Mouse (Mus musculus): ENCODE measurements around the gene Cideb.
A peak's percentile ranks its signal among the peaks of the same experiment; 100 is the strongest.

Gene Cideb

DNA sequence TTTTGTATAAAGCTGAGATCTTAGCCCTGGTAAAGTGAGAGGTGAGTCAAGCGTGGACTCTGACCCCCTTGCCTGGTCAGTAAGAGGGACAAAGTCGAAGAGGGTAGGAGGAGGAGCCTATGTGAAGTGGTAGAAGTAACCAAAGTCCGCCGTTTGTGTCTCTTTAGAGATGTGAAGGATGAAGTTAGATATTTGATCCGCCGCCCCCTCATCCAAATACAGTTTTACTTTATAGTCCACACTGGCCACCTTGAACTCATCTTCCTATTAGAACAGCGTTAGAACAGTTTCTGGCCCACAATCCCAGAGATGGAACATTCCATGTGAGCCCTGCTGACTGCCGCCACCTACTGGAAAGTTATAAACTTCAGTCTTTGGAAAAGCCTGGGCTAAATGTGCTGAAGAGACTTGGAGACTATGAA is at the start of gene Cideb:
Gene Cideb, minus strand, starts transcription at position 96 of the 422 bp plus-strand sequence.
- DNase-seq (ENCODE audit: low read depth, low spot score): no peak

DNA sequence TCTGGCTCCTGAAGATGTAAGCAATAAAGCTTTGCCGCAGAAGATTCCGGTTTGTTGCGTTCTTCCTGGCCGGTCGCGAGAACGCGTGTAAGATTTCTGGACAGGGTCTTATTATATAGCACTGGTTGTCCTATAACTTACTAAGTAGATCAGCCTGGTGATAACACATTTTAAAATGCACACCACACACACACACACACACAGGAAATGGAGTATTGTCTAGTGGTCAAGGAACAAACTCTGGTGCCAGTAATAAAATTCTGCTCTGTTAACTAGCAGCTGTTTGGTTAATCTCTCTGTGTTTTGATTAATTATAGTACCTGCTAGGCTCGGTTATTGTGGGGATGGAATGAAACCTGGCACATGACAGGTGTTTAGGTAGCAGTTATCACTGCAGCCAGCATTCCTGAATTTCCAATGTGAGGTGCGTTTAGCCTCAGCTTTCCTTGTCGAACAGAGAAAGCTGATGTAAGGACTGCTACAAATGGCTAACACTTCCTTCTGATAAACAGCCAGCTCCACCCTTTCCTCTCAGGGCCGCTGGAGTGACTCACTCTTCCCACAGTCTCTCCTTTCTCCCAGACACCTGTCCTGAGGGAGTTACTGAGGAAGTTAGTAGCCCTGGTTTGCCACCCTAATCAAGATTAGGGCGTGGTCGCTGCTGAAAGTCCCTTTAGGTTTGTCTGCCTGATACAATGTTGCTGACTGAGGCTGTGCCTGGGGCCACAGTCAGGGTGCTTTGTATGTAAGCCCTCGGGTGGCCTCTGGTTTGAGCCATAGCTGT is 37.3 kb upstream of the Cideb start:
- no peak for DNase-seq (ENCODE audit: low read depth, low spot score)

DNA sequence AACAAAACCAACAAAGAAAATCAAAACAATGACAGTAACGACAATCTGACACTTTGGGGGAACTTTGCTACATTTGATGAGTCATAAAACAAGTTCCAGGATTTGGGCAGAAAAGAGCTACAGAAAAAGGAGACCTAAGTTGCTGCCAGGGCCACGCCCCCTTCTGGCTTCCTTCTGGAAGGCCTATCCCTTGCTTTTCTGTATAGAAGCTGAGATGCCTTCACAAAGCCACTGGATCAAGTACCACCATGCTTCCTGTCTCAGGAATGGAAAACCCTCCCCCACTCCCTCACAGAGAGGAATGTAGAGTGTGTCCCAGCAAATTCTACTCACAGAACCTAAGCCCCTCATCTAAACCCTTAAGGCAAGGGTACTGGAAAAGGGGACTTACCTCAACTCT is 35.7 kb upstream of the Cideb start:
- no peak for DNase-seq (ENCODE audit: low read depth, low spot score)

DNA sequence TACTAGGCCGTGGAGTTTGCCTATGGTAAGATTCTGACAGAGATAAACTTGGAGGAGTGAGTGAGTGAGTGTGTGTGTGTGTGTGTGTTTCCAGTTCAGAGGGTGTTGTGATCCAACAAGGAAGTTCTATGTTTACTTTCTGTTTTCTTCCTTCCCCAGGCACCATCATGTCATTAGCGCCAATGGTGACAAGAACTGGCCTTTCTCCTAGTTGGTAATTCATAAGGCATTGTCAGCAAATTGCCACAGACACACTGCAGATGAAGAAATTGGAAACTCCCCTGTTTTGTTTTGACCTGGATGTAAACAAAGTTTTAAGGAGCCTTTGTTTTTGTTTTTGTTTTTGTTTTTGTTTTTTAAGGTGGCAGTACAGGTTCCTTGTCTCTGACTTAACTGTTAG is 35.2 kb upstream of the Cideb start:
- no peak for DNase-seq (ENCODE audit: low read depth, low spot score)

DNA sequence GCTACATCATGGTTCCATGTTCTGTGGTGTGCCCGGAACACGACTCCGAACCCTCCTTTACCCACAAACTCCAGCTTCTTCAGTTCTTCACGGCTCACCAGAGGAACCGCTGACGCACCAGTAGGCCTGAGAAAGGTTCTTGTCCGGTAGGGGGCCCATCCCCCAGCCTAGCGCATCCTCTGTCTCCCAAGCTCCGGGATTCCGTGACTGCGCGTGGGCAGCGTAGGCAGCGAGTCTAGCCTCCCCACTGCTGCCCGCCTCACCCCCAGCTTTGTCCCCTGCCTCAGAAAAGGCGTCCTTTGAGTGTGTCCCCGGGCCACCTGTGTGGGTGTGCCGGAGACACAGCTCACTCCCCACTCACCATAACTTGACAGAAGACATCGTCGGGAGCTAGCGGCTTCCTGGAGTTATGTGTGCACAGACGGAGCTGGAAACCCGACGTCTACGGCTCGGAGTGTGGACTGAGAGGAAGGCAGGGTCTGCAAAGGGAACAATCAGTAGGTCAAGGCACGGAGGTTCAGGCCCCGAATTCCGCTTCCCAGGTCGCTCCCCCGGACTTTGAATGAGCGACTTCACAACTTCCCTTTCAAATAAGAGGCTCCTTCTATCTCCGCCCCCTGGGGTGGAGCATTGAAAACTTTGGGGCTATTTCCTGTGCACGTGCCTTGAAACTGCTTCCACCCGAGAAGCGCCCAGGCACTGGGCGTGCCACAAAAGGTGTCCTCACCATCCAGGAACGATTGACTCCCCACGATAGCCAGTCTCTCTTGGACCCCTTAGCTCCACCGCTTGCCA is 30.2 kb upstream of the Cideb start, which contains the start of gene Ripk3:
Gene Ripk3, minus strand, starts transcription at position 610 of the 795 bp plus-strand sequence.
- no peak for DNase-seq (ENCODE audit: low read depth, low spot score)

DNA sequence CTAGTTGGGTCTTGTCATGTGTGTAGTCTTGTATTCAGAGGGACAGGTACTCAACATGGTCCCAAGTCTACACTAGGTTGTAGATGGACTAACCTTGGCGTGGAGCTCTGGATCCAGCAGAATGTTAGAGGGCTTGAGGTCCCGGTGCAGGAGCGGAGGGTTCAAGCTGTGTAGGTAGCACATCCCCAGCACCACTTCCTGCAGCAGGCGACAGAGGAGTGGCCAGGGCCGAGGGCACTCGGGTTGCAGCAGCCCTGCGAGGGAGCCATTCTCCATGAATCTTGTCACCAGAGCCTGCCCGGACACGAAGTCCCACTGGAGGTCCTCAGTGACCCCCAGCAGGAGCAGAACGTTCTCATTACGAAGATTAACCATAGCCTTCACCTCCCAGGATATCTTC is 29.5 kb upstream of the Cideb start:
- DNase-seq (ENCODE audit: low read depth, low spot score): no peak

DNA sequence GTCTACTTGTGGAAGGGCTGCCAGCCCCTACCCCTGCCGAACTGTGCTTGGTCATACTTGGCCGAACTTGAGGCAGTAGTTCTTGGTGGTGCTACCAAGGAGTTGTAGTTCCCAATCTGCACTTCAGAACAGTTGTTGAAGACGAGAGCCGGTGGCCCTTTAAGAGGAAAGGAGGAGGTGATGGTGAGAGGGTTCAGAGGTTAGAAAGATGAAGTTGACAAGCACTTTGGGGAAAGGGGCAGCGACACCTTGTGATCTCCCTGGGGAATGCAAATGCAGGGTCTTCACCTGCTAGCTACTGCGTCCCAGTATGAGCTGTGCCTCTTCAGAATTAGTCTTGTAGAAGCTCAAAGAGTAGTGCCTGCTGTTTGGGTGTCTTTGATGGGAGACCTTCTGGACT is 26.9 kb upstream of the Cideb start:
- DNase-seq (ENCODE audit: low read depth, low spot score): no peak

DNA sequence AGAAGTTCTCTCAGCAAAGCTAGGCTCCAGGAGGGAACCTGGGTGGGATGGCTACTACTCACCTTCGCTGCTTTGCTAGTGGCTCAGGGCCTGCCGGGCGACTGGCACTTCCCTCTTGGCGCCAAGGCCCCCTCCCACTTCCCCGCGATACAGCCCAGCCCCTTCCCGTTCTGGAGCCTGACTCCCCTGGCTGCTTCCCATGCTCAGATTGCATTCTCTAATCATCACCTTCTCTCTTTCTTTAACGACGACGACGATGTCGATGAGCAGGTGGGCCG is 25.6 kb upstream of the Cideb start, which contains the start of gene Adcy4:
Gene Adcy4, minus strand, starts transcription at position 138 of the 278 bp plus-strand sequence.
- DNase-seq (ENCODE audit: low read depth, low spot score): no peak

DNA sequence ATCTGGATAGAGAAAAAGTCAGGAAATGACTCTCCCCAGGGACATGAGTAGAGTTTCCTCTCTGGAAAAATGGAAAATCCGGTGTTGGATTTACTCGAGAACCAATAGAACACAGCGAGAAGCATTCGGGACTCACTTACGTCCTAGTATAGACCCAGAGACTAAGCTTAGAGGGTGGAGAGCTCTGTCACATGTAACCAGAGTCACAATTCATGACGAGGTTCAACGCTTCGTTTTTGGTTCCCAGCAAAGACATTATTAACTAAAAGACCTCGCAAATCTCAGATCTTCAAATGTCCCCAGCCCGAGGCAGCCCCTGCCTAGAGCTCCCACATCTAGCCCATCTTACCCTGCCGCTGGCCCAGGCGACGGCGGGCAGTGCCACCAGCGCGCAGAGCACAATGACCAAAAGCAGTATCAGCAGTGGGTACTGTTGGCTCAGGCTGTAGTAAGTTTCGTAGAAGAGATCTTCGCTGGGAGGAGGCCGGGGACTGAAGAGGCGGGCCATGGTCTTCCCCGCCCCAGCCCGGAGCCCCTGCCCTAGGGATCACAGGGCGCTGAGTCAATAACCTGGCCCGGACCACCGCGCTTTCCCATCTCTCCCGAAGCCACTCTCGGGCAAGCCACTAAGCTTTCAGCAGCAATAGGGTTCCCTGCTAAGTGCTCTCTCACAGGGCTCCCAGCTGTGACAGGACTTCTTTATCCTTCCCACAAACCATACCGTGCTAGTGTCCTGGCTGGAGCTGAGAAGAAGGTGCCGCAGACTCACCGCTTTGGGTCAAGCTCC is 25.1 kb upstream of the Cideb start:
- DNase-seq (ENCODE audit: low read depth, low spot score): peak; percentile 66

DNA sequence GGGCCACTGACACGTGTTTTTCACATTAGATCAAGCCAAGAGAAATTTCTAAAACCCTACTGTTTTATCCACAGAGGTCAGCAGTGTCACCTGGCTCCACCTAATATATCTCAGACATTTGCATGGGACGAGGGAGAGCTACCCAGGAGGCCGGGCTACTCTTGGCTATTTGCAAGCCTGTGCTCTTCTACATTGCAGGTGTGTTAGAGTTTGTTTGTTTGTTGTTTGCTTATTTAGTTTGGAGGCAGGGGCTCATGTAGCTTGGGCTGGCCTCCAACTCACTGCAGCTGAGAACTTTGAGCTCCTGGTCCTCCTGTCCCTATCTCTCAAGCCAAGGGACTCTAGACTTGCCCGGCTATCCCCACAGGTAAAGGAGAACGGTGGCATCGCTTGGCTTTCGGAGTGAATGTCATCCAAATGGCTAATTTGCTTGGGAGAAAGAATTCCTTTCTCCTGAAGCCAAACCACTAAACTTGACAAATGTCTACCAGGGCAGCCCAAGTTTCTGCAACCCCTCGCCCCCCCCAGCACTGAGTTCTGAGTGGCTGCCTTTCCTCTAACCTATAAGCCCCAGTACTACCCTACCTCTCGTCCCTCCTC is 24.2 kb upstream of the Cideb start:
- DNase-seq (ENCODE audit: low read depth, low spot score): no peak

DNA sequence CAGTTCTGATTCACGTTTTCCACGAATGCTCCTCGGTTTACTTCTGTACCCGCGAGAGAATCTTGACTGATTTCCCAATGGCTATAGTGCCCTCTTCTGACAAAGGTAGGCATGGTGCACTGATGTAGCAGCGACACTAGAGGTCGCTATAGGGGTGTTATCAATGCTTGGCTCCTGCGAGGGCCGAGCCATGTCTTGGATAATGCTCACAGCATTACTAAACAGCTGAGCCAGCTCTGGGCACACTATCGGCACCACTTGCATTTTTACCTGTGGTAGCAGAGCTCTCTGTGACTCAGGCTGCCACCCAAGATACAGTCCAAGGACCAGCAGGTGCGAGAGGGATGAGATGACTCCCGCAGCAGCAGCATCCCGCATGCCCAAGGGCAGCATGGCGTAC is 23.1 kb upstream of the Cideb start:
- peak; percentile 77 for DNase-seq (ENCODE audit: low read depth, low spot score)

DNA sequence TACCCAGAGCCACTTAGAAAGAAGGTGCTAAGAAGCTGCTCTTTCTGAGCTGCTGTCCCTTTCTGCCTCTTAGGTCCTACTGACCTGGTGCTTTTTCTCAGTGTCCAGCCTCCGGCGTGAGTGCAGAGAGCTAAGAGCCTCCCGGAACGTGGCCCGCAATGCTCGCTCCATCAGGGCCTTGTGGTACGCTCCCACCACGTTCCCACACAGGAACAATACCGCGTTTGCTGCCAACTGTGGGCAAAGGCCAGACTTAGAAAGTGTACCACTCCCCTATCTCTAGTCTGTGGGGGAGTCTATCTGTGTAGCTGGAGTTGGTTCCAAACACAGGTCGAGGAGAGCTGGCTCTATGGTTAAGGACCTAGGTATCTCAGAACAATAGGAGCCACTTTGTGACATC is 22.5 kb upstream of the Cideb start:
- DNase-seq (ENCODE audit: low read depth, low spot score): no peak

DNA sequence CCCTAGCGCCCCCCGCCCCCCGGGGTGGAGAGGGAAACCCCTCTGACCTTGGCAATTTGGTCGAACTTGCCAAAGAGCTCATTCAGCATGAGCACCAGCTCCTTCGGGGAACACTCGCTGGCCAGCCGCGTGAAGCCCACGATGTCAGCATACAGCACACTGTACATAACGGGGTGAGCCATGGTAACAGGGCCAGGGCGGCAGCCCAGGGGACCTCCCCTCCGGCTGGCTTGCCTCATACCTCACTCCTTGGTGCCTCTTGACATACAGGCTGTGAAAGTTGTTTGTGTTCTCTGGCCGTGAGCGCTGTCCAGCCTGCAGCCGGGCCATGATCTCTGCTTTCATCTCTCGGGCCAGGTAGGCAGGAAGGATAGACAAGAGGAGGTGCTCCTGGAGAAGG is 21.4 kb upstream of the Cideb start:
- no peak for DNase-seq (ENCODE audit: low read depth, low spot score)

DNA sequence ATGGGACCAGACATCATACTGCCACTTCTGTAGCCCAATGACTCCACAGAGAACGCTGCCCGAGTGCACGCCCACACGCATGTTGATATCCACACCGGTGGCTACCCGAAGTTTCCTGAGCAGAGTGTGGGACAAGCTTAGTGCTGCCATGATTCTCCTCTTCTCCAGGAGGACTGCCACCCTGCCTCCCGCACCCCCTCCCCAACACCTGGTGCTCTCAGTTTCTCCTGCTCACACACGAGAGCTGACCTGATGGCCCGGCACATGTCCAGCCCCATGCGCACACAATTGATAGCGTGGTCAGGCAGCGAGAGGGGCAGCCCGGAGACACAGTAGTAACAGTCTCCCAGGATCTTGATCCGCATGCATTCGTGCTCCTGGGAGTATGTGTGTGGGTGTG is 20.4 kb upstream of the Cideb start:
- no peak for DNase-seq (ENCODE audit: low read depth, low spot score)

DNA sequence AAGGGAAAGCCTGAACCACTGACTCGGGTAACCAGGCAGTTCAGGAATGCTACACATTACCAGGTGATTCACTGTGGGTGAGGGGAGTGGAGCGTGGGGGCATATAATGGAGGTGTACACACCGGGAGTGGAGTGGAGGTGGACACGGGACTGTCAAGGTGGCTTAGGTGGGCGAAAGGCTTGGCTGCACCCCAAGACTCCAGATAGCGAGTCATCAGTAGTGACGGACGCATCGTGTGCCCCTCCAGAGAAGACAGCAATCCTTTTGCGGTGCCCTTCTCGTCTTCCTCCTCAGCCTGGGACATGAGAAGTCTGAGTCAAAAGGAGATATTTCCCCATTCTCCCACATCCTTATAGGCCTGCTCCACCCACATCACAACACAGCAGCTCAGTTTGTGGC is 19.5 kb upstream of the Cideb start:
- DNase-seq (ENCODE audit: low read depth, low spot score): no peak

DNA sequence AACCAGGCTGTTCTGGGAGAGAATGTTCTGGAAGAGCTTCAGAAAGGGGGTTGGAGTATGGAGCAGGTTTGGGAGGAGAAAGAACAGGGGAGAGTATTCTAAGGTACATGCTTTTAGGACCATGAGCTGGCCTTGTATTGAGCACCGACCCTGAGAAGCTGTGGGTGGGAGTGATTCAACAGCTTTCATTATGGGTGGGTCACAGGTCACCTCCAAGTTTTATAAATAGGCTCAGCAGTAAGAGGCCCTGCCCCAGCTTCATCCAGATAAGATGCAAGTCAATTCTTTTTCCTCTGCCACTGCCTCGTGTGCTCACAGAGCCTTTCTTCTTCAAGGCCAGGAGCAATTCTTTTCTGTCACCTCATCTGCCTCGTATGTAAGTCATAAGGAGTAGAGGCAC is 18.9 kb upstream of the Cideb start:
- no peak for DNase-seq (ENCODE audit: low read depth, low spot score)

DNA sequence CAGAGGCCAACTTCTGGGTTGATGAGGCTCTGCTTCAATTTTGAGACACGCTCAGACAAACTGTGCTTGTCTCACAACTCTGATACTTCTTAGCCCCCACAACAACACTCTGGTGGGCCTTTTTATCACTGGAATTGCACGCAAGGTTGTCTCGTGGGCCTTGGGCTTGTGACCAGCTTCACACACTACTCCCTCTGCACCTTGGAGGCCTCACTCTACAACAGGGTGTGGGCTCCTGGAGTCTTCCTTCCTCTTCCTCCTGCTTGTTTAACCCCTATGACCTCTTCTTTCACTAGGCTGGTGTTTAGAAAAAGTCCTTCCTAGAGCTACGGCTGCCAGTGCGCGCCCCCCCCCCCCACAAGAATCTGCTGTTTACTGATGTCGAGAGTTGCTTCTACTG is 18.5 kb upstream of the Cideb start:
- no peak for DNase-seq (ENCODE audit: low read depth, low spot score)

DNA sequence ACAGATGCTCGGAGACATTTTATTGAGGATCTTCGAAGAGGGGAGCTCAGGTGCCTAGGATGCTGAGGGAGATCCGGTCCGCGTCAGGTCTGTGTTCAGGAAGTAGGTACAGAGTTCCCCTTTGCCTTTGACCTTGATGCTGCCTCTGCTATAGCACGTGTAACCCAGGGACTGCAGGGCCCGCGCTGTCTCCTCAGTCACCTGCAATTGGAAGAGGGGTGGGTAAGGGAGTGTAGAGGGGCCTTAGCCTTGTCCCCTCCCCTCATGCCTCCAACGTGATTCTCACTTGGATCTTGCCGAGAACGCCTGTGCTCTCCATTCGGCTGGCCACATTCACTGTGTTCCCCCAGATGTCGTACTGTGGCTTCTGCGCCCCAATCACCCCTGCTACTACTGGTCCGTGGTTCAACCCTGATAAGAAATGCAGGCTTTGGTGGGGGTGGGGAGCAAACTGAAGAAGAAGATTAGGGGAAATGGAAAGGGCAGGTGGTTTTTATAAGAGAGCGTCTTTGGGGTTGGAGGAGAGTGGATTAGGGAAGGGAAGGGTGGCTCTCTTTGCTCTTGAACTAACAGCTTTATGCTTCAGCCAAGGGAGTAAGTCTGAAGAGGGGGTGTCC is 10.9 kb upstream of the Cideb start:
- DNase-seq (ENCODE audit: low read depth, low spot score): no peak

DNA sequence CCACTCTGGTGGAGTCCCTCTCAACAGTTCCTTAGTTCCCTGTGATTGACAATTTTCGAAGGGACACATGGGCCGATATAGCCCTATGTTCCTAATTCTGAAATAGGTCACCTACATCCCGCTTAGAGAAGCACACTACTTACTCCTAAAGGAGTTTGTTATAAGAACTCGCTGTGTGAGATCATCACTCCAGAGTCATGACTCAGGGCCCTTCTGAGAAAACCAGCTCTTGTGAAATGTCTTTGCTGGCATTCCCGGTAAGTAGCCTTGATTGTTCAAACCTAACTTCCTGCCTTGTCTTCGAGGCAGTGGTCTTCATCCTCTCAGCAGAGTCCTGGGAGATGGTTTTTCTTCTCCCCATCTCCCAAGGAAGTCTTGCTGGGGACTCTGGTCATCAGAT is 10.3 kb upstream of the Cideb start:
- no peak for DNase-seq (ENCODE audit: low read depth, low spot score)

DNA sequence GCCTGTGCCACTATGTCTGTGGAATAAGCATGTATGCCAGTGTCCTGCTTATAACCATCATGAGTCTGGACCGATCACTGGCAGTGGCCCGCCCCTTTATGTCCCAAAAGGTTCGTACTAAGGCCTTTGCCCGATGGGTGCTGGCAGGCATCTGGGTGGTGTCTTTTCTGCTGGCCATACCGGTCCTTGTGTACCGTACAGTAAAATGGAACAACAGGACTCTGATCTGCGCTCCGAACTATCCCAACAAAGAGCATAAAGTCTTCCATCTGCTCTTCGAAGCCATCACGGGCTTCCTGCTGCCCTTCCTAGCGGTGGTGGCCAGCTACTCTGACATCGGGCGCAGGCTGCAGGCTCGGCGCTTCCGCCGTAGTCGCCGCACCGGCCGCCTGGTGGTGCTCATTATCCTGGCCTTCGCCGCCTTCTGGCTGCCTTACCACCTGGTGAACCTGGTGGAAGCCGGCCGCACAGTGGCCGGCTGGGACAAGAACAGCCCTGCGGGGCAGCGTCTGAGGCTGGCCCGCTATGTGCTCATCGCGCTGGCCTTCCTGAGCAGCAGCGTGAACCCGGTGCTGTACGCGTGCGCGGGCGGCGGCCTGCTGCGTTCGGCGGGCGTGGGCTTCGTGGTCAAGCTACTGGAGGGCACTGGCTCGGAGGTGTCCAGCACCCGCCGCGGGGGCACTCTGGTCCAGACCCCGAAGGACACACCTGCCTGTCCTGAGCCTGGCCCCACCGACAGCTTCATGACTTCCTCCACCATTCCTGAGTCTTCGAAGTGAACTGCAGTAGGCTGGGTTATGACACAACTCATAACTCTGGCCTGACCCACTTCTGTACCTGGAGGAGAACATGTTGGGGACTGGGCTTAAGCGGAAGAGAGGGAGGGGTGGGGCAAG is 9.5 kb upstream of the Cideb start:
- DNase-seq (ENCODE audit: low read depth, low spot score): no peak

DNA sequence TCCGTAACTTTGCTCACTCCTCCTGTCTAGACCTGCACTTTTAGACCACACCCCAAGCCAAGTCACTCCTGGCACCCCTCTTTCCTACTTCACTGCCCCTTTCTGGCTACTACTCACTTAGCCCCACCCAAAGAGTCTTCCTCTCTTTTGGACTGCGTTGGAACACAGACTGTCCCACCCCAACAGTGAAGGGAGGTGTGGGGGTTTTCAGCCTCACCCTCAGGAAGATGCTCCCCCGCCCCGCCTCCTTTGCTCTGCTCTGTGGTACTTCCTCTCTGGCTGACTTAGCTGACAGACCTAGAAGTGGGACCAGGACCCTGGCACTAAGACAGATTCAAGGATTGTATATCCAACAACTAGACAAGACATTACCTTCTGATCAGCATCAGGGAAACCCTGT is 7.4 kb upstream of the Cideb start, which contains the start of gene Ltb4r1:
Gene Ltb4r1, plus strand, starts transcription at position 267 of the 400 bp plus-strand sequence.
- no peak for DNase-seq (ENCODE audit: low read depth, low spot score)
